Mouse (Mus musculus) v-Abl transformed pro-B cells (cell line): ENCODE measurements around the gene Rufy2.

ENCODE experiments used
- in situ Hi-C, 2 experiments: fragments of 400-800 bp; cut with MboI; formaldehyde crosslinking; loops; one replicate each; pipeline ENCODE4 v1.15.1; 2025; ENCODE audit not compliant: unreplicated experiment in 2 of 2

Gene Rufy2

GRCm38 (mm10) chr10:63011556-63011955 is 31.5 kb downstream of the Rufy2 start:
- in situ Hi-C loops: loop anchor here in 1 of 2 experiments (25.0 kb wide), 1 partner anchor 224 kb away; the partner anchor contains the start of gene Ccar1

GRCm38 (mm10) chr10:63013476-63013875 is 33.5 kb downstream of the Rufy2 start:
- in situ Hi-C loops: loop anchor here in 1 of 2 experiments (25.0 kb wide), 1 partner anchor 226 kb away; the partner anchor contains the start of gene Ccar1

- in situ Hi-C loops: loop anchor here in 1 of 2 experiments (25.0 kb wide), 1 partner anchor 227 kb away; the partner anchor contains the start of gene Ccar1
These were observed 34.1 kb downstream of the Rufy2 start for GRCm38 (mm10) chr10:63014168-63014567.

GRCm38 (mm10) chr10:63019304-63019703 is 39.3 kb downstream of the Rufy2 start:
- in situ Hi-C loops: loop anchor here in 1 of 2 experiments (25.0 kb wide), 1 partner anchor 232 kb away; the partner anchor contains the start of gene Ccar1

GRCm38 (mm10) chr10:63021702-63022101 is 41.7 kb downstream of the Rufy2 start:
- in situ Hi-C loops: loop anchor here (5.0 to 25.0 kb wide), 2 partner anchors 34 to 234 kb away; partner anchors contain the start of gene Ccar1 (in 1 of the 2)

- in situ Hi-C loops: loop anchor here (5.0 to 25.0 kb wide), 2 partner anchors 35 to 235 kb away; partner anchors contain the start of gene Ccar1 (in 1 of the 2)
These were observed 42.6 kb downstream of the Rufy2 start for GRCm38 (mm10) chr10:63022541-63023120.

GRCm38 (mm10) chr10:63023121-63023748 is 43.2 kb downstream of the Rufy2 start:
- in situ Hi-C loops: loop anchor here (5.0 to 25.0 kb wide), 2 partner anchors 36 to 236 kb away; partner anchors contain the start of gene Ccar1 (in 1 of the 2)

GRCm38 (mm10) chr10:63023749-63024579 is 43.9 kb downstream of the Rufy2 start, which contains the start of the genes Hnrnph3 and Pbld2:
Gene Hnrnph3, minus strand, starts transcription at chr10:63024217.
Gene Pbld2, plus strand, starts transcription at chr10:63024315.
- in situ Hi-C loops: loop anchor here (5.0 to 25.0 kb wide), 2 partner anchors 37 to 237 kb away; partner anchors contain the start of gene Ccar1 (in 1 of the 2)

- in situ Hi-C loops: loop anchor here (5.0 to 25.0 kb wide), 2 partner anchors 37 to 237 kb away; partner anchors contain the start of gene Ccar1 (in 1 of the 2)
These were observed 44.5 kb downstream of the Rufy2 start for GRCm38 (mm10) chr10:63024580-63024910.

- in situ Hi-C loops: loop anchor here in 1 of 2 experiments (5.0 kb wide), 1 partner anchor 37 kb away; the partner anchor contains the start of gene Pbld1
These were observed 45.0 kb downstream of the Rufy2 start for GRCm38 (mm10) chr10:63025016-63025415.

GRCm38 (mm10) chr10:63025491-63026011 is 45.5 kb downstream of the Rufy2 start:
- in situ Hi-C loops: loop anchor here in 1 of 2 experiments (5.0 kb wide), 1 partner anchor 37 kb away; the partner anchor contains the start of gene Pbld1

GRCm38 (mm10) chr10:63026156-63026794 is 46.3 kb downstream of the Rufy2 start:
- in situ Hi-C loops: loop anchor here in 1 of 2 experiments (5.0 kb wide), 1 partner anchor 36 kb away; the partner anchor contains the start of gene Pbld1

GRCm38 (mm10) chr10:63026795-63027160 is 46.8 kb downstream of the Rufy2 start:
- in situ Hi-C loops: loop anchor here in 1 of 2 experiments (5.0 kb wide), 1 partner anchor 36 kb away; the partner anchor contains the start of gene Pbld1

GRCm38 (mm10) chr10:63027376-63028161 is 47.5 kb downstream of the Rufy2 start:
- in situ Hi-C loops: loop anchor here in 1 of 2 experiments (5.0 kb wide), 1 partner anchor 35 kb away; the partner anchor contains the start of gene Pbld1

GRCm38 (mm10) chr10:63028396-63028795 is 48.4 kb downstream of the Rufy2 start:
- in situ Hi-C loops: loop anchor here in 1 of 2 experiments (5.0 kb wide), 1 partner anchor 34 kb away; the partner anchor contains the start of gene Pbld1

GRCm38 (mm10) chr10:63032267-63032666 is 52.2 kb downstream of the Rufy2 start:
- in situ Hi-C loops: no loop called here

GRCm38 (mm10) chr10:63032956-63033355 is 52.9 kb downstream of the Rufy2 start:
- in situ Hi-C loops: no loop called here

- in situ Hi-C loops: no loop called here
These were observed 58.7 kb downstream of the Rufy2 start for GRCm38 (mm10) chr10:63038571-63039320.
